Mouse (Mus musculus) G1E-ER4 (cell line): ENCODE results near the gene Spred3. TPM values are rescaled to one million over a fixed set of nuclear protein-coding genes. Genes with fewer than 3 reads are reported as not detected.

ENCODE experiments used
- GATA1 ChIP-seq: IDR thresholded peaks from one replicate; pipeline ENCODE4 v1.8.0; 2012; ENCODE audit warnings: low read length, inconsistent platforms
- polyA plus RNA-seq: library from polyadenylated mRNA; stranded (reverse); fragments of >175 nt; gene quantifications from 2 replicates; pipeline ENCODE4 v1.2.3, GENCODE M21; 2012

Gene Spred3
- 0.72 and 1.1 TPM in 2 replicates for polyA plus RNA-seq

DNA sequence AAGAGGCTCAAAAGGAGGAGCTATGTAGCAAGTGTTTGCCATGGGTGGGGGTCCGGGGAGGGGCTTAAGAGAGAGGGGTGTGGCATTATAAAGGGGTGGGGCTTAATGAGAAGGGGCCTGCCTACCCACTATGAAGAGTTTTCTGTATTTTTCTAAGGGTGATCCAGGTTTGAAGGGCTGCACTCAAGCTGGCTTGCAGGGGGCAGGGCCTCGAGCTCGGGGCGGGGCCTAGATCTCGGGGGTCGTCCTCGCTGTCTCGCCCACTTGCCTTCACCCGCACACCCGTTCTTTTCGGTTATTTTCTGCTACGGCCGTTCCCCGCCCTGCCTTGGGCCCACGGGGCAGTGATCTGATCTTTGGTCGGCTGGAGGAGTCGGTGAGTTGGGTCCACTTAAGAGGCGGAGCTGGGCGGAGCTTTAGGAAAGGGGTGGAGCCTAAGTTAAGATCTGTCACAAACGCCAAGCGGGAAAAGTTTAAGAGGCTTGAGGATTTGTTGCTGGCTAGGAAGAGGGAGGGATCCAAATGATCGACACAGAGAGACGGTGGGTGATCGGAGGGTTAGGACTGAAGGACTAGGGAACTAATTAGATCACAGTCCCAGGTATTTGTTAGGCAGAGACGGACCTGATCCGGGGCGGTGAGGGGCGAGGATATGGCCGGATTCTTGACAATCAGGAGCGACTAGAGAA, at the start of gene Spred3, which contains the start of gene Ggn:
Gene Spred3, minus strand, starts transcription at position 346 of the 689 bp plus-strand sequence.
Gene Ggn, plus strand, starts transcription at position 145 of the 689 bp plus-strand sequence.
- TF ChIP-seq GATA1 = no peak

DNA sequence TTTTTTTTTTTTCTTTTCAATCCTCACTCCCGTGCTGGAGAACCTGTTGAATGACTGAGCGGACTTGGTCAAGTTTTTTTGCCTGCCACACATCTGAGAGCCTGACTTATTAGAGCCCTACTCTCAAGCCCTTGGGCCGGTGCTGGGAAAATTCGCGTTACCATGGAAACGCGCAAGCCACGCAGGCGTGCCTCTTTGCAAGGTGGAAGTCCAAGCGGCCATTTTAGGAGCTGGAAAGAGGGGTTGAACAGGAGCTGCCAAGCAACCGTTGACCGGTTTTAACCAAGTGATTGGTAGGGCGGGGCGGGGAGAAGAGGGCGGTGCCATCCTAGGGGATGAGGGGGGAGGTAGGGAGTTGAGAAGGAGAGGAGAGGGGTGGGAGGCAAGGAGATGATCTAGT, 44.6 kb upstream of the Spred3 start:
- TF ChIP-seq GATA1 = no peak

GRCm38 (mm10) chr7:29214236-29214635, 44.0 kb upstream of the Spred3 start:
- TF ChIP-seq GATA1 = no peak

DNA sequence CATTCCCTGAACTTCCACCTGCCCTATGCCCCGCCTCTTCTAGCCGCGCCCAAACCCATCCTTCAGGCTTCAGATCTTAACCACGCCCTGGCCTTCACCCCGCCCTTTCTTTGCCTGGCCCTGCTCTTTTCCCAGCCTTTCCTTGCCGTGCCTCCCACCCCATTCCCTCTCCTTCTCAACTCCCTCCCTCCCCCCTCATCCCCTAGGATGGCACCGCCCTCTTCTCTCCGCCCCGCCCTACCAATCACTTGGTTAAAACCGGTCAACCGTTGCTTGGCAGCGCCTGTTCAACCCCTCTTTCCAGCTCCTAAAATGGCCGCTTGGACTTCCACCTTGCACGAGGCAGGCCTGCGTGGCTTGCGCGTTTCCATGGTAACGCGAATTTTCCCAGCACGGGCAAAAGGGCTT, 43.5 kb upstream of the Spred3 start, which contains the start of gene Catsperg1:
Gene Catsperg1, minus strand, starts transcription at position 361 of the 408 bp plus-strand sequence.
- no peak for TF ChIP-seq GATA1

- no peak for TF ChIP-seq GATA1
These were observed 42.1 kb upstream of the Spred3 start for GRCm38 (mm10) chr7:29212199-29212765.

- TF ChIP-seq GATA1 = no peak
These were observed 41.4 kb upstream of the Spred3 start for GRCm38 (mm10) chr7:29211415-29212198.

- no peak for TF ChIP-seq GATA1
These were observed 32.4 kb upstream of the Spred3 start for GRCm38 (mm10) chr7:29202577-29202976.

DNA sequence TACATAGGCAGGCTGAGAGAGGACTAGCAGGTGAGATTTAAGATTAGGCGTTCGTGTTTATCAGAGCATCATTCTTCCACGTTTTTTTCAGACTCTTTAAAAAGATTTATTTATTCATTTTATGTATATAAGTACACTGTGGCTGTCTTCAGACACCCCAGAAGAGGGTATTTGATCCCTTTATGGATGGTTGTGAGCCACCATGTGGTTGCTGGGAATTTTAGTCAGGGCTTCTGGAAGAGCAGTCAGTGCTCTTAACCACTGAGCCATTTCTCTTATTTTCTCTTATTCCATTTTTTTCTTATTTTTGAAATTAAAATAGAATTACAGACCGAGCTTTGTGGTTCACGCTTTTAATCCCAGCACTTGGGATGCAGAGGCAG, 10.6 kb upstream of the Spred3 start:
- no peak for TF ChIP-seq GATA1

DNA sequence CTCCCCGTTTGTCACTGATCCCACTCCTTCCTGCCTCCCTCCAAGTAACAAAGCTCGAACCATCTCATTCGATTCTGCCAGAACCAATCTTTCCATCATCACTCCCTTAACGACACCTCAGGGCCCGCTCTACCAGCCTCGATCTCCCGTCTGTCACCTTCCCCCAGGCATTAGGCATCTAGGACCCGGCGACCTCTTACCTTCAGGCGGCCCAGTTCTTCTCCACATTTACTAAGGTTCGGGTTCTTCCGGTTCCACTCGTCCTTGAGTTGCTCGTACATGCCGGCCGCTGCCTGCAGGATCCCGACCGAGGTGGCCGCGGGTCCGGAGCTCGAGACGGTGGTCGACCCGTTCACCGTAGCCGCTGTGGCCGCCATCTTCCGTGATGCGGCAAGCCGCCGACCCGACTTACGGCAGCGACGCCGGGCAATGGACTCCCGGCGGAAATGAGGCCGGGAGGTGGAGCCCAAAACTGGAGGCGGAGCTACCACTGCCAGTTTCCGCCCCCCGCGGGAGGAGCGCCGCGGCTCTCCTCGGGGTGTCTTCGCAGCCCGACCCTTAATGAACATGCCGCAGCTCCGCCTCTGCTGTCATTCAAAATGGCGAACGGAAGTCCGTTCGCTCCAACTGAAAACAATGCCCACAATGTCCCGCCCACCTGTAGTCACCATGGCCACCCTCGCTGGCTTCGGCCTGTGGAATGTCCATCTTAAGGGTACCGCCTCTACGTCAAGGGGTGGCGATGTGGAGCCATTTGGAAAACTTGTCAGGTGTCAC, 10.1 kb upstream of the Spred3 start, which contains the start of gene Psmd8:
Gene Psmd8, minus strand, starts transcription at position 625 of the 777 bp plus-strand sequence.
- no peak for TF ChIP-seq GATA1

DNA sequence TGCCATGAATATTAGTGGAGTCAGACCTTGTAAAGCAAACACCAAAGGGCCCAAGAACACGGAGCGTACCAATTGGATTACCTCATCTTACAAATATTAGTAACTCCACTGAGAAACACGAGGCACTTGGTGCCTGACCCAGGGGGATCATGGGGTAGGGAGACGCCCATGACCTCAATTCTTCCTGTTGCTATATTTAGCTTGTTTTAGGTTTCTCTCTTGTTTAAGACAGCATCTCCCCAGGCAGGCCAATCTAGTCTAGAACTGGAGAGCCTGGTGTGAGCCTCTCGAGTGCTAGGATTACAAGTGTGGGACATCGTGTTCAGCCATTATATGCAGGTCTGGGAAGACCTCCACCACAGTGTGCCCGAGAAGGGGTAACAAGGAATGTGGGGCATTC, 9.1 kb upstream of the Spred3 start:
- TF ChIP-seq GATA1 = no peak

GRCm38 (mm10) chr7:29178106-29178505, 7.9 kb upstream of the Spred3 start:
- no peak for TF ChIP-seq GATA1

DNA sequence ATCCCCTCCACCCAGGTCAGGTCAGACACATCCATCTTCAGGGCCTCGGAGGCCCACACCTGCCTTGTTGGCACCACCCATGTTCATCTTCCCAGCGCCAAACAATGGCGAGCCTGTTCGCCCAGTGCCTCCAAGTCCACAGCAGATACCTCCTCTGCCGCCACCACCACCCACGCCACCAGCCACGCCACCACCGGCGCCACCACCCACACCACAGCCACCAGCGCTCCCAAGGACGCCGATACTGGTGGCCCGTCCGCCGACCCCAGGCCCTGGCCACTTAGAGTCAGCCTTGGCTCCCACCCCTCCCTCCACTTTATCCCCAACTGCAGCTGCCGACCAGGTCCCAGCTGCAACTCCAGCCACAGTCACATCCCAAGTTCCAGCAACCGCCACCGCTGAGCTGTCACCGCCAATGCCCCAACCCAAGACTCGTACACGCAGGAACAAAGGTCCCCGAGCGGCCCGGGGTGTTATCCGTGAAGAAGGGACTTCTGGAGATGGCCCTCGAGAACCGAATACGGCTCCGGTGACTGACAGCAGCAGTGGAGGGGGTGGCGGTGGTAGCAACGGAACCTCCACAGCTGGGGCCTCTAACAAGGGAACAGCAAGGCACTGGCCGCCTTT, 2.3 kb upstream of the Spred3 start:
- TF ChIP-seq GATA1 = no peak

DNA sequence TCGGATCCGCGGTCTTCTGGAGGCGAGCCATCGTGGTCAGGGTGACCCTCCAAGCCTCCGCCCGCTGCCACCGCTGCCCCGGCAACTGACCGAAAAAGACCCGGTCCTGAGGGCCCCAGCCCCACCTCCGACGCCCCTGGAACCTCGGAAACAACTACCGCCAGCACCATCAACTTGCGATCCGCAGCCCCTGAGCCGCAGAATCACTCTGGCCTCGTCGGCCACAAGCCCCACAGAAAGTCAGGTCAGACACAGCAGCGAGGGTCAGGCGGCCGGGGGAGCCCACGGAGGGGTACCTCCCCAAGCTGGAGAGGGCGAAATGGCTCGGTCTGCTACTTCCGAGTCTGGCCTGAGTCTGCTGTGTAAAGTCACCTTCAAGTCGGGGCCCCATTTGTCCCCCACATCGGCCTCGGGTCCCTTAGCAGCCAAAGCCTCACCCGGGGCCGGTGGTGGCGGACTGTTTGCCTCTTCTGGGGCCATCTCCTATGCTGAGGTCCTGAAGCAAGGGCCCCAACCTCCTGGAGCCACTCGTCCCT, 1.4 kb upstream of the Spred3 start:
- no peak for TF ChIP-seq GATA1

GRCm38 (mm10) chr7:29170755-29171561, 747 bp upstream of the Spred3 start:
- no peak for TF ChIP-seq GATA1
